35 mouse cellular contexts compared by ENCODE assay signal in the genomic region with DNA sequence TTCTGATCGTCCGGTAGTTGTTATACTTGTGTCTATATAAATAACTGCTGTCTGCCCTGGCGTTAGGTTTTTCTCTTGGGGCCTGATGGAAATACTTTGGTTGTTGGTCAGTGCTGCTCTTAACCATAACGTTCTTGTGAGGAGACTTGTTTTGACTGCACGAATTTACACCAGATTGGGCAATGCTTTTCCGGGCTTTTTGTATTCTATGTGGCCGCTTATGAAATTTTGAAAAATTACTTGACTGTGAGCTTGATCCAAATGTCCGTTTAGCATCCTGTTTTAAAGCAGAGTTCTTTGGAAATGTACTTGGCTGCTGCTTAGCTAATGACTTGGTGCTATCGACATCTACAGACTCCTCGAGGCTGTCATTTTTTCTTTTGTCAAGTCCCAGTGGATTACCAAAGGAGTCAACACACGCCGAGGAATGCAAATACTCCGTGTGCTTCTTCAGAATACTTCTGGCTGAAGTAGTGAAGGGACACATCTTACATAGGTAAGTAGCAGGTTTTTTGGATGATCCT. TPM values are rescaled to one million over a fixed set of nuclear protein-coding genes. Genes with fewer than 3 reads are reported as not detected.
DNase-seq lines count a peak whose midpoint lies in the region; ATAC-seq lines count a peak whose summit lies in the region.
"Had no signal": no experiment of that assay in that cellular context is flagged by ENCODE, and none has a peak within 500 bp of the region (broad histone marks: within the 10 kb centered on the region; RNA-seq: fewer than 3 reads in every experiment).

No protein-coding gene starts in this region.

- 0 out of 2 replicates have a peak, but pooled peaks cover 2% of the 10 kb centered on the region for H3K4me1 ChIP-seq in lung, embryonic 16.5 days (replicated peaks; ENCODE audit: control insufficient read depth, insufficient read depth, low read length)
- H3K4me1 ChIP-seq: embryonic facial prominence, embryonic 15.5 days; heart, embryonic 10.5 days had no signal

- ATAC-seq in lung, embryonic 16.5 days (ENCODE audit: low read depth): peak; percentile 83
- ATAC-seq: forebrain, embryonic 14.5 days; forebrain, postnatal 0 days; hindbrain, postnatal 0 days; Patski had no signal

- no peak overlapping the region for H3K4me2 ChIP-seq in lung, embryonic 16.5 days (ENCODE audit: low read depth, low read length)
- H3K4me2 ChIP-seq: embryonic facial prominence, embryonic 12.5 days; embryonic facial prominence, embryonic 15.5 days; heart, embryonic 13.5 days; hindbrain, embryonic 14.5 days had no signal

- H3K9ac ChIP-seq in lung, embryonic 16.5 days (ENCODE audit: low read length): no peak overlapping the region
- H3K9ac ChIP-seq: embryonic facial prominence, embryonic 12.5 days; embryonic facial prominence, embryonic 15.5 days; forebrain, postnatal 0 days; heart, embryonic 13.5 days; hindbrain, embryonic 14.5 days had no signal

- 0 out of 2 replicates have a peak overlapping the region, but pooled peaks have one; percentile 40 for H3K27ac ChIP-seq in lung, embryonic 16.5 days (ENCODE audit: low read length)
- H3K27ac ChIP-seq: embryonic facial prominence, embryonic 12.5 days; embryonic facial prominence, embryonic 15.5 days; gastrocnemius, adult 2 months; heart, embryonic 10.5 days; heart, embryonic 13.5 days; hindbrain, embryonic 14.5 days; hindbrain, postnatal 0 days had no signal

- no peak overlapping the region for H3K4me3 ChIP-seq in lung, embryonic 16.5 days (ENCODE audit: low read length)
- H3K4me3 ChIP-seq: embryonic facial prominence, embryonic 12.5 days; embryonic facial prominence, embryonic 15.5 days; gastrocnemius, adult 2 months; heart, embryonic 10.5 days; heart, embryonic 13.5 days had no signal

- DNase-seq in heart, adult 11 months: peak; percentile 46
- no peak for DNase-seq in heart, adult 8-10 months (ENCODE audit: low spot score)
- no peak for DNase-seq in lung, postnatal 4 days
- peak; percentile 31 for DNase-seq in lung, postnatal 25 days (ENCODE audit: low spot score)
- DNase-seq in yolk sac, embryonic 10.5 days (ENCODE audit: low spot score): no peak
- DNase-seq: adrenal gland, postnatal 10 days; adrenal gland, postnatal 36 days; B cell, adult 2 months; cerebellum, adult 18-20 months; cerebellum, adult 9-10 months; cerebellum, postnatal 14 days; forebrain, postnatal 0 days; gastrocnemius, adult 2 months; gastrocnemius, postnatal 14 days; heart, adult 18-20 months; heart, postnatal 14 days; heart, postnatal 4 days had no signal

- no peaks in the 10 kb centered on the region for H3K9me3 ChIP-seq in lung, embryonic 16.5 days (ENCODE audit: control insufficient read depth, low read length)
- H3K9me3 ChIP-seq: embryonic facial prominence, embryonic 12.5 days; embryonic facial prominence, embryonic 15.5 days; G1E; heart, embryonic 10.5 days; heart, embryonic 13.5 days had no signal

- H3K27me3 ChIP-seq in lung, embryonic 16.5 days (ENCODE audit: control insufficient read depth, insufficient read depth, low read depth, low read length): no peaks in the 10 kb centered on the region
- H3K27me3 ChIP-seq: CH12.LX; embryonic facial prominence, embryonic 12.5 days; embryonic facial prominence, embryonic 15.5 days; heart, embryonic 13.5 days; Patski had no signal

- whole genome bisulfite sequencing in lung, embryonic 16.5 days: 65% methylated on average over 13 of the region's 13 CpGs

- peaks cover 31% of the 10 kb centered on the region for H3K36me3 ChIP-seq in lung, embryonic 16.5 days (ENCODE audit: control insufficient read depth, insufficient read depth, low read length)

RNA-seq across cellular contexts. Expression of a gene that starts 27.6 kb away (rescaled TPM):
- not detected for total RNA-seq in heart, adult 8-10 months (2022)
- not detected in 2 replicates for polyA plus RNA-seq in lung, embryonic 16.5 days (2015; fragmentation: Nextera tagmentation; extraction: Ambion mirVana)
- total RNA-seq: adrenal gland, adult 18-20 months; adrenal gland, postnatal 10 days; adrenal gland, postnatal 36 days; CH12.LX; common myeloid progenitor, adult 5-6 weeks; forebrain, postnatal 0 days; G1E; gastrocnemius, adult 2 months; gastrocnemius, postnatal 14 days; gastrocnemius, postnatal 4 days; heart, adult 18-20 months; heart, postnatal 14 days; heart, postnatal 4 days; hindbrain, postnatal 0 days had no signal
- polyA plus RNA-seq: embryonic facial prominence, embryonic 12.5 days; embryonic facial prominence, embryonic 15.5 days; forebrain, embryonic 11.5 days; forebrain, embryonic 14.5 days; forebrain, postnatal 0 days; frontal cortex, adult 2 months; G1E; heart, embryonic 10.5 days; heart, embryonic 13.5 days; heart, embryonic 16.5 days; hindbrain, embryonic 11.5 days; hindbrain, embryonic 14.5 days; hindbrain, postnatal 0 days; Patski had no signal

Comparison
In these comparisons a context has a peak if more than half of its experiments do, and no peak if none do; other contexts are left out.
1. DNase-seq: peak in heart, adult 11 months (single experiment) and lung, postnatal 25 days (single experiment); none in heart, adult 8-10 months (single experiment), lung, postnatal 4 days (0 of 2) and yolk sac, embryonic 10.5 days (single experiment).